Mouse (Mus musculus) adrenal gland, adult 2 months (tissue): ENCODE results near the gene Slc47a2. TPM values are rescaled to one million over a fixed set of nuclear protein-coding genes. Genes with fewer than 3 reads are reported as not detected.

ENCODE experiments used
- DNase-seq: peaks from one replicate; pipeline ENCODE4 v3.0.0; 2021
- long read RNA-seq: library from polyadenylated mRNA; stranded (forward); transcript quantifications from one replicate; pipeline ENCODE4 v2.0.0, GENCODE M21; 2021
- polyA plus RNA-seq: library from polyadenylated mRNA; depleted of rRNA; stranded (reverse); fragments of >200 nt; gene quantifications from 2 replicates; pipeline ENCODE4 v1.2.3, GENCODE M21; 2012; rRNA removed
- total RNA-seq, 2 experiments: library from RNA; stranded (reverse); gene quantifications; 2 replicates each; pipeline ENCODE4 v1.2.3; 2021

The Slc47a2 gene
- not detected for total RNA-seq
- polyA plus RNA-seq = 0.08 and 0.16 TPM in 2 replicates
- long read RNA-seq = 0 reads

GRCm38 (mm10) chr11:61342505-61343420 lies at the start of gene Slc47a2:
TSS of gene Slc47a2 (minus strand) at chr11:61342860.
- DNase-seq = peak; percentile 41

DNA sequence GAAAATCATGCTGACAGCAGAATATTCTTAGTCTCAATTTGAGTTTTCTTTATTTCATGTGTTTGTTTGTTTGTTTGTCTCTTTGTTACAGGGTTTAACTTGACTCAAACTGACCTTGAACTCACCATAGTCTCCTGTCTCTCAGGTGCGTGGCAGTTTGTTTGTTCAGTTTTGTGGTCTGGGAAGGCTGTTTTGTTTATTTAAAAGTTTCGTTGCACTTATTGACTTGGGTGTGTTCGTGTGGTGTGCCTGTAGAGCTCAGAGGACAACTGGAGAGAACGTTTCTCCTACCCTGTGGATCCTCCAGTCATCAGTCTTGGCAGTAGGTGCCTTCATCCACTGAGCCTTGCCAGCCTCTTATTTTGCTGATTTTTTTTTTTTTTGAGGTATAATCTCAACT lies 46.3 kb upstream of the Slc47a2 start:
- DNase-seq = no peak

DNA sequence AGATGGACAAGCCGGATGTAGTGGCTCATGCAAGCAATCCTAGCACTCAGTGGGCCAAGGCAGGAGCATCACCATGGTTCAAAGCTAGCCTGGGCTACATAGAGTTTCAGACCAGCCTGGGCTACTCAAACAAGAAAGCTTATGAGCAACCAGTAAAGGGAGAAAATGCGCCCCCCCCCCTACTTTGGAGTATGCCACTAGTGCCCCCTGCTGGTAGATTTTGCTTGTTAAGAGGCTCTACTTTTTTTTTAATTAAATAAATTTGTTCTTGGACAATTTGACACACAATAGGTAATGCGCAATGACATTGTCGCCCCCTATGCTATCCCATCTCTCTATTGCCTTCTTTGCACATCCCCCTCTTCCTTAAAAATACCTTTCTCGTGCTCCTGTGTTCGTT lies 45.4 kb upstream of the Slc47a2 start:
- DNase-seq = no peak

DNA sequence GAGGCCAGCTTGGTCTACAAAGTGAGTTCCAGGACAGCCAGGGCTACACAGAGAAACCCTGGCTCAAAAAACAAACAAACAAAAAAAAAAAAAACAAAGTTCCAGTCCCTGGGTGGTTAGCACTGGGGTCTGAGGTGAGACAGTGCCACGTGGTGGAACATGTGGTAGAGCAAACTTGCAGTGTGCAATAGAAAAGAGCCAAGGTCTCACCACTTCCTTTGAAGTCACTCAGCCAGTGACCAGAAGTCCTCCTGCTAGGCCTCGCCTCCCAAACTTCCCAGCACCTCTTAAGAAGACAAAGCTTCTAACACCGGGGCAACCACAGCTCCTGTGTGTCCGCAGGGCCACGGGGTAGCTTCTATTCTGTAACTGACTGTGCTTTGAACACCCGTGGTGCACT lies 44.6 kb upstream of the Slc47a2 start:
- DNase-seq = no peak

DNA sequence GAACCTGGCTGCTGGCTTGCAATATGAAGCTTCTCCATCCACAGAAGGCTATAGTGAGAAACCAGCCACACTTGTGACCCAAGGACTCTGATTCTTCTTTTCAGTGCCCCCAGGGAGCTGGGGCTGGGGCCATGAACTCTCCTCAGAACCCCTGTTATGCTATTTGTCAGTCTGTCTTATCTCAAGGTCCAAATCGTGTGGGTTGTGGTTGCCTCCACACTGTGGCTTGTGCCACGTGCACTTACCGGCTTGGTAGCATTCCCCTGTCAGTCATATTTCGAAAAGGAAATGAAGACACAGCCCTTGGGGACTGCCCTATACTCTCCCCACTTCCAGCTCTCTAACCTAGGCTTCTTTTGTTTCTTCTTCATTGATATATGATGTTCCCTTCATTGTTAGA lies 43.1 kb upstream of the Slc47a2 start:
- no peak for DNase-seq

DNA sequence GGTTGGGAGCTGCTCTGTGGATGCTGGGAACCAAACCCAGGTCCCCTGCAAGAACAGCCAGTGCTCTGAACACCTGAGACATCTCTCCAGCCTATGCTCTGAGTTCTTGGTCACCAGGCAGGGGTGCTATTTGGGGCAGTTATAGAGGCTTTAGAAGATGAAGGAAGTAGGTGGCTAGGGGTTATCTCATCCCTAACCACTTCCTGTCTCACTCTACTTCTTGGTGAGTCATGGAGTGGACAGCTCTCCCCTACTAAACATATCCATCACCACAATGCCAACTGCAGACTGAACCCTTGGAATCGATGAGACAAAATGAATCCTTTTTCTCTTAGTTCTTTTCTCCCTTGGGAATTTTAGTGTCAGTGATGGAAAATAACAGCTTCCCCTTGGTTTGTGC lies 38.6 kb upstream of the Slc47a2 start:
- DNase-seq = no peak

GRCm38 (mm10) chr11:61378651-61379050 lies 36.0 kb upstream of the Slc47a2 start:
- DNase-seq = no peak

DNA sequence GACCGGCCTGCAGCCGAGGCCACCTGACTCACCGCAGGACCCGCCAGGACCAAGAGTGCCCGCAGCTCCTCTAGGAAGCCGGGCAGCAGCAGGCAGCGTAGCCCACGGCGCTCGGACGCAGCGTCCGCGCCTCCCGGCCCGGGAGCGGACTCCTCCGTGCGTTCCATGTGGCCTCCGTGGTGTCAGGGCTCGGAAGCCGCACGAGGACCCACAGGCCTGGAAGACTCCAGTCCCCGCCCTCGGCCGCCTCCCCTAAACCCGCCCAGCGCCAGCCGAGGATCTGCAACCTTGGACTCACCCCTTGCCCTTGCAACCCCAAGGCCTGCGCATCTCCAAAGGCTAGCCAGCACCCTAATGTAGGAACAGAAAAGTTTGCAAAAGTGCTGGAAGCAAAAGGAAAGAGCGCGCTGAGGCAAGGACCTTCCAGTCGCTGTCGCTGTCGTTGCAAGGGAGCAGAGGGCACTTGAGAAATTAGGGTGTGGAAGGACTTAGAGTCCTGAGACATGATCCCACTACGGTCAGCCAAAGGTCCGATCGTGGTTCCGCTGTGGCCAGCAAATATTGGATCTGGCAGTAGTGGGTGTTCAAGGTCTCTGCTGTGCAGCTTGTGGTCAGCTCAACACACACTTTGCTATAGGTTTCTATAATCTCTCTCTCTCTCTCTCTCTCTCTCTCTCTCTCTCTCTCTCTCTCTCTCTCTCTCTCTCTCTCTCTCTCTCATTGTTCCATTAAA lies 35.4 kb upstream of the Slc47a2 start, which contains the start of gene Slc47a1:
Gene Slc47a1, minus strand, starts transcription at position 465 of the 733 bp plus-strand sequence.
- peak; percentile 83 for DNase-seq

DNA sequence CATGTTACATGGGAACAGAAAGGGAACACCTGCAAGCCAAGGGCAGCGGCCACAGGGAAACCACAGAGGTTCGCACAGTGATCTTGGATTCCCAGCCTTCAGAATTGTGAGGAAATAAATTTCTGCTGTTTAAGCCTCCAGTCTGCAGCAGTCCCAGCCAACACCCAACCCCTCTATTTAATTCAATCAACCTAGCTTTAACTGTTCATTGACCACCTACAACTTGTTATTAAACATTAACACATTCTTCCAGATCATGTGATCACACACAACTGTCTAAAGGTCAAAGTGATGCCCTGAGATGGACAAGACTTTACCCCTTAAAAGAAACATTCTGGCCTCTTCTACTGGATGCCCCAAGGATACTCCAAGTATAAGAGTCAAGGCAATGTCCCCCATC lies 26.0 kb upstream of the Slc47a2 start:
- no peak for DNase-seq

DNA sequence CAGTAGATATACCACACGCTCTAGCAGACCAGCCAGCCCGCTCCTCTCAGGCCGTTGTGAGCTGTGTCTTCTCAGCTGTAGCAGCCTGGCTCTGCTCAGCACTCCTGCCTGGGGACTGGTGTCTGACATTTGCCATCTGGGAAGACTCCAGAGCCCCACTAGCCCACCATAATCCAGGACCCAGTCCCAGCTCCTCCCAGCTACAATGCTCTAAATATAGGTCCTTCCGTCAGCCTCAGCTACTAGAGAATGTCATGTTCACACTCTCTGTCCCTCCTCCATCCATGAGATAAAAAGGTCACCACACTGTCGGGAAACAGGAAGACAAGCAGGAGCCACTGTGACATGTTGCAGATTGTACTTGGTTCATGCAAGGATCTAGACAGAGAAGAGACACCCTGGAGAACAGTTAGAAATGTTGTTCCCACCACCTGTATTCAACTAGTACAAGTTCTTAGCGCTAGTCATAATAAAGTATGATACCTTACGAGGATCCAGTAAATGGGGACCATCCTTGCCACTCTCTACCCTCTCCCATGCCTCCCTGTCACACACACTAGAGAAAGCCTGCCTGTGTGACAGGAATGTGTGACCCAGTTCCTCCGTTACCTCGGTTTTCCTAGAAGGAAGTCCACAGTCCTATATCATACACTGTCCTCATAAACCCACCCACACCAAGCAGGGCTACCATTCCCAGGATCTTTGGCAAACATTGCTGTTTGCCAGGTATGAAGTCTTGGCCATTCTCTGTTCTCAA lies 24.0 kb upstream of the Slc47a2 start:
- no peak for DNase-seq

GRCm38 (mm10) chr11:61365938-61366337 lies 23.3 kb upstream of the Slc47a2 start:
- no peak for DNase-seq

DNA sequence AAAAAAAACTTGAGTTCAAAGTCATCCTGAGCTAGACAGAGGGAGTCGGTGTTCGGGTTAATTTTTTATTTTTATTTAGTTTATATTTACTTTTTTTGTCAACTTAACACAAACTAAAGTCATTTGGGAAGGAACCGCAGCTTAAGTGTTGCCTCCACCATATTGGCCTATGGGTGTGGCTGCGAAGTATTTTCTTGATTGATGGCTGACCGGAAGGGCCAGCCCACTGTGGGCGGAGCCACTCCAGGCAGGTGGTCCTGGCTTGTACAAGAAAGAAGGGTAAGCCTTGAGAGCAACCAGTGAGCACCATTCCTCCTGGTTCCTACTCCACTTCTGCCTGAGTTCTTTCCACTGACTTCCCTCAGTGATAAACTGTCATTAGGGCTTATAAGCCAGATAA lies 21.4 kb upstream of the Slc47a2 start:
- DNase-seq = no peak

- DNase-seq = no peak
Observed at GRCm38 (mm10) chr11:61361515-61362190, 19.0 kb upstream of the Slc47a2 start.

DNA sequence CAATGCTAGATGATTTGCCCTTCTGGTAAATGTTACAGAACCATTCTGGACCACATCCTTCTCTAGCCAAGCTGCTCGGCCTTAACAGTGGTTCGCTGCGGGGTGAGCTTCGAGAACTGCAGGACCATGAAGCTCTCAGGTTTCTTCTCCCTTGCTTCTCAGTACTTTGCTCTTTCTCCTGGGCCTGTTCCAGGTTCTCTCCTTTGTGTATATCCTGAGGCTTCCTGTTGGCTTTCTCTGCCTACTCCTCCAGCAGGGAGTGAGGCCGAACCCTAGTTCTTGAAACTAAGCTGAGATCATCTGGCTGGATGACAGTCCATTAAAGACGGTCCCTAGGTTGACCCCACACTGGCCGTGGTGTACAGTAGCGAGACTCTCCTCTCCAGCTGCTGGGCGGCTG lies 13.9 kb upstream of the Slc47a2 start:
- DNase-seq = no peak

DNA sequence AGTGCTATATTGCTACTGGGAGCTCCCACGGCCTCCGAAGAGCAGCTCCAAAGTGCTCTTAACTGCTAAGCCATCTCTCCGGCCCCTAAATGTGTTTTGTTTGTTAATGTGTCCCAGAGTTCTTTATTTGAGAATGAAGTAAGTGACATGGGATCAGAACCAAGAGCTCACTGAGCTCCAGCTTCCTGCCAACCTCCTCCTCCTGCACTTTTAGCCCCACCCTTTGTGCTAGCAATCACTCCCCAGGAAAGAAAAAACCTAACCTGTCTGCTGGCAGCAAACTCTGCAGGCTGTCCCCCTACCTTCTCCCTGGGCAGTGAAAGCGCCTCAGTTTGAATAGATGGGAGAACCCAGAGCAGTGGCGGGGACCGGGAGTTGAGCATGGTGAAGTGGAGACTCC lies 13.5 kb upstream of the Slc47a2 start:
- DNase-seq = no peak

DNA sequence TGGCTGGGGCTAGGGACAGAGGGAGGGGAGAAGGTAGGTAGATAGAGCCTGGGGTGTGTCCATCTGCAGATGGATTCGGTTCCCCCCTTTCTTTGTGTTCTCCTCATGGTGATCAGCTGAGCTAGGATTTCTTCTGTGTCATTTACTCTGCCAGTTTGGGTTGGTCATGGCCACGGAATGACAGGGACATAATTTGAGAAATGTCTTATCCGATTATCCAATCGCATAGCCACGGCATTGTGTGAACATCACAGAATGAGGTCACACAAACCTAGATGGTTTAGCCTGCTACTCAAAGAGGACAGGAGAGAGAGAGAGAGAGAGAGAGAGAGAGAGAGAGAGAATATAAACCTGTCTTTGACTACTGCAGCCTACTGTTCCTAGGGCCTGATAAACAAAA lies 12.7 kb upstream of the Slc47a2 start:
- DNase-seq = no peak

DNA sequence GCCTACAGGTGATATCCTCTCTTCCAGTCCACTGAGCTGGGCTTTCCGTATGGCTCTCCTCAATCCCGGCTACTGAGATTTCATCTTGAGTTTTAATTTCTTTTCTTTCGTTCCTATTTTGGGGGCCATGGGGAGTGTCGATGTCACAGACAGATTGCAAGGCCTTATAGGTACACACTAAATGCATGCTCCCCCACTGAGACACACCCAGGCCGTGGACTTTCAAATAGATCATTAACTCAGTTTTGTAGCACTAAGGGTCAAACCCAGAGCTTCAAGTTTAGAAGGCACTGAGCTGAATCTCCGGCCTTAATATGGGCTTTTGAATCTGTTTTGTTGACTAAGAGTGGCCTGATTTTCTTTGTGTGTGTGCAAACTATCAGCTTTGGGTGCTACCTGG lies 11.7 kb upstream of the Slc47a2 start:
- no peak for DNase-seq

GRCm38 (mm10) chr11:61353038-61353437 lies 10.4 kb upstream of the Slc47a2 start:
- DNase-seq = no peak

GRCm38 (mm10) chr11:61352138-61352651 lies 9.5 kb upstream of the Slc47a2 start:
- DNase-seq = peak; percentile 26

GRCm38 (mm10) chr11:61349337-61349736 lies 6.7 kb upstream of the Slc47a2 start:
- peak; percentile 71 for DNase-seq

- no peak for DNase-seq
Observed at GRCm38 (mm10) chr11:61346133-61346532, 3.5 kb upstream of the Slc47a2 start.

GRCm38 (mm10) chr11:61341971-61342370 lies 689 bp downstream of the Slc47a2 start:
- DNase-seq = no peak
